Mouse (Mus musculus): ENCODE measurements around the gene Myo15. TPM values are rescaled to one million over a fixed set of nuclear protein-coding genes. Genes with fewer than 3 reads are reported as not detected.
"Not testable (repeated sequence)": the region's sequence is repeated elsewhere in the genome, so short reads cannot be mapped to it uniquely, and the experiment has no call there.

The Myo15 gene
- polyA plus RNA-seq, 1 experiment from 2014 or later: 0.13 TPM

GRCm38 (mm10) chr11:60548112-60548511, 79.0 kb downstream of the Myo15 start:
- DNase-seq (ENCODE audit: low spot score) (no peak), ATAC-seq (replicated peaks; ENCODE audit: low FRiP score, low read depth) (no peak)
- H3K27ac ChIP-seq: no peak overlapping the region
- 87% methylated on average over 3 of the region's 3 CpGs for WGBS
- H3K4me2 ChIP-seq (ENCODE audit: low read length): no peak overlapping the region
- H3K36me3 ChIP-seq (ENCODE audit: insufficient read depth, low read length): peaks cover 34% of the 10 kb centered on the region
- peaks cover 10% of the 10 kb centered on the region for H3K4me1 ChIP-seq (replicated peaks; ENCODE audit: insufficient read depth, low read length)
- no peak overlapping the region for H3K9ac ChIP-seq (ENCODE audit: low read depth, low read length)
- no peak for TF ChIP-seq CTCF (IDR thresholded peaks at IDR 0.05; ENCODE audit: low read depth)
- H3K9me3 ChIP-seq (replicated peaks; ENCODE audit: low read length): no peaks in the 10 kb centered on the region
- H3K4me3 ChIP-seq (replicated peaks; ENCODE audit: low read depth, low read length): no peak overlapping the region
- no peaks in the 10 kb centered on the region for H3K27me3 ChIP-seq (ENCODE audit: insufficient read depth, low read length)

DNA sequence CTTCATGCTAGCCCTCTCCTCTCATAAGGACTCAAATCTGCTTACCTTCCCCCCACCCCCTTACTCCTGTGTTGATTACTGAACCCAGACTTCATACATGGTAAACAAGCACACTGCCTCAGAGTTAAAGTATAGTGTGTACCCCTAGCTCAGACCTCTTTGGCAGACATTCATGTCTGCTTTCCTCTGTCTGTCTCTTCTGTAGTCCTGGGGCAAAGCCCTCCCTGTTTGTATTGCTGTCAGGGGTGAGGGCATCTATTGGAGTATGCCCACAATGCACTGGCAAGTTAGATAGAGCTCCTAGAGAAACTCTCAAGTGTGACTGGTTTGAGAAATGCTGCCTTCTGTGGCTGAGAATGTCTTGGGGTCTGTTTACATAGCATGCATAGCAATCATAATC, 84.0 kb downstream of the Myo15 start:
- Histone ChIP-seq H3K4me2 (ENCODE audit: low read length) (no peak overlapping the region), H3K4me3 (replicated peaks; ENCODE audit: low read depth, low read length) (no peak overlapping the region), H3K36me3 (ENCODE audit: insufficient read depth, low read length) (peaks cover 70% of the 10 kb centered on the region), H3K9me3 (replicated peaks; ENCODE audit: low read length) (no peaks in the 10 kb centered on the region), H3K27me3 (ENCODE audit: insufficient read depth, low read length) (no peaks in the 10 kb centered on the region), H3K27ac (no peak overlapping the region), H3K9ac (ENCODE audit: low read depth, low read length) (no peak overlapping the region), H3K4me1 (replicated peaks; ENCODE audit: insufficient read depth, low read length) (no peaks in the 10 kb centered on the region)
- DNase-seq (ENCODE audit: low spot score) (no peak), ATAC-seq (replicated peaks; ENCODE audit: low FRiP score, low read depth) (no peak)
- TF ChIP-seq CTCF (IDR thresholded peaks at IDR 0.05; ENCODE audit: low read depth): no peak

DNA sequence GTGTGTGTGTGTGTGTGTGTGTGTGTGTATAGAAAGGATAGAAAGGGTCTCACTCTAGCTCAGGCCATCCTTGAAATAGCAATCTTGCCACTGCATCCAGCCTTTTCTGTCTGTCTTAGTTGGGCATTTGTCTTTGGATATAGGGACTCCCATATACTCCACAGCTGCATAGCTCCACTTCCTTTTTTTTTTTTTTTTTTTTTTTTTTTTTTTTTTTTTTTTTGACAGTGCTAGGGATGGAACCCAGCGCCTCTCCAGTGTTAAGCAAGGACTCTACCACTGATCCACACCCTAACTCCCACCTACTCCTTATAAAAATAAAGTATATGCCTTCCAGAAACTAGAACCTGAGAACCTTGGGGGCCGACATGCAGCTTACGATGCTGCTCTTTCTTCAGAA, 88.5 kb downstream of the Myo15 start:
- peaks cover 44% of the 10 kb centered on the region for H3K36me3 ChIP-seq (ENCODE audit: insufficient read depth, low read length)
- no peak for TF ChIP-seq CTCF (IDR thresholded peaks at IDR 0.05; ENCODE audit: low read depth)
- no peak for ATAC-seq (replicated peaks; ENCODE audit: low FRiP score, low read depth)

GRCm38 (mm10) chr11:60559342-60559741, 90.2 kb downstream of the Myo15 start:
- peak; percentile 96 for TF ChIP-seq CTCF (IDR thresholded peaks at IDR 0.05; ENCODE audit: low read depth)
- ATAC-seq (replicated peaks; ENCODE audit: low FRiP score, low read depth): 0 out of 2 replicates have a peak, but pooled peaks have one; percentile 25

More for the DNA sequence above, 88.5 kb downstream of the Myo15 start:
- DNase-seq (ENCODE audit: low spot score): no peak
- H3K9ac ChIP-seq (ENCODE audit: low read depth, low read length): no peak overlapping the region
- no peaks in the 10 kb centered on the region for H3K27me3 ChIP-seq (ENCODE audit: insufficient read depth, low read length)
- no peaks in the 10 kb centered on the region for H3K4me1 ChIP-seq (replicated peaks; ENCODE audit: insufficient read depth, low read length)
- no peak overlapping the region for H3K4me2 ChIP-seq (ENCODE audit: low read length)
- no peak overlapping the region for H3K27ac ChIP-seq
- no peak overlapping the region for H3K4me3 ChIP-seq (replicated peaks; ENCODE audit: low read depth, low read length)
- H3K9me3 ChIP-seq (replicated peaks; ENCODE audit: low read length): no peaks in the 10 kb centered on the region
- 75% methylated on average over 3 of the region's 3 CpGs for WGBS

GRCm38 (mm10) chr11:60574006-60574405, 104.9 kb downstream of the Myo15 start:
- not testable (repeated sequence) for H3K4me2 ChIP-seq (ENCODE audit: low read length); H3K27me3 ChIP-seq (ENCODE audit: insufficient read depth, low read length); H3K36me3 ChIP-seq (ENCODE audit: insufficient read depth, low read length); H3K4me1 ChIP-seq (replicated peaks; ENCODE audit: insufficient read depth, low read length); ATAC-seq (replicated peaks; ENCODE audit: low FRiP score, low read depth); DNase-seq (ENCODE audit: low spot score); H3K27ac ChIP-seq; H3K4me3 ChIP-seq (replicated peaks; ENCODE audit: low read depth, low read length); H3K9ac ChIP-seq (ENCODE audit: low read depth, low read length); H3K9me3 ChIP-seq (replicated peaks; ENCODE audit: low read length)
- 86% methylated on average over 10 of the region's 12 CpGs for WGBS

More at GRCm38 (mm10) chr11:60559342-60559741, 90.2 kb downstream of the Myo15 start:
- no peak overlapping the region for H3K4me3 ChIP-seq (replicated peaks; ENCODE audit: low read depth, low read length)
- no peak overlapping the region for H3K9ac ChIP-seq (ENCODE audit: low read depth, low read length)
- DNase-seq (ENCODE audit: low spot score): peak; percentile 71
- H3K36me3 ChIP-seq (ENCODE audit: insufficient read depth, low read length): peaks cover 28% of the 10 kb centered on the region
- H3K4me1 ChIP-seq (replicated peaks; ENCODE audit: insufficient read depth, low read length): no peaks in the 10 kb centered on the region
- H3K27me3 ChIP-seq (ENCODE audit: insufficient read depth, low read length): no peaks in the 10 kb centered on the region
- H3K27ac ChIP-seq: no peak overlapping the region
- H3K4me2 ChIP-seq (ENCODE audit: low read length): no peak overlapping the region
- 8% methylated on average over 3 of the region's 3 CpGs for WGBS
- H3K9me3 ChIP-seq (replicated peaks; ENCODE audit: low read length): no peaks in the 10 kb centered on the region

Other genes starting within 250 kb of the Myo15 start
- 44.4 and 50.6 TPM in 2 replicates for gene Srebf1, start 246.8 kb upstream of the Myo15 start, polyA plus RNA-seq (2015; fragmentation: Nextera tagmentation; extraction: Ambion mirVana)
- 27.9 and 29.9 TPM in 2 replicates for gene Tom1l2, start 116.4 kb upstream of the Myo15 start, polyA plus RNA-seq (2015; fragmentation: Nextera tagmentation; extraction: Ambion mirVana)
- 2.1 and 2.2 TPM in 2 replicates for gene Drc3, start 116.0 kb upstream of the Myo15 start, polyA plus RNA-seq (2015; fragmentation: Nextera tagmentation; extraction: Ambion mirVana)
- gene Gid4, start 52.2 kb upstream of the Myo15 start, polyA plus RNA-seq (2015; fragmentation: Nextera tagmentation; extraction: Ambion mirVana): 18.3 and 19.2 TPM in 2 replicates
- gene Atpaf2, start 50.9 kb upstream of the Myo15 start, polyA plus RNA-seq (2015; fragmentation: Nextera tagmentation; extraction: Ambion mirVana): 41.2 and 44.2 TPM in 2 replicates
- gene Drg2, start 14.7 kb upstream of the Myo15 start, polyA plus RNA-seq (2015; fragmentation: Nextera tagmentation; extraction: Ambion mirVana): 77.4 and 80.7 TPM in 2 replicates
- gene Alkbh5, start 67.0 kb downstream of the Myo15 start, polyA plus RNA-seq (2015; fragmentation: Nextera tagmentation; extraction: Ambion mirVana): 38.3 and 41.5 TPM in 2 replicates
- gene Llgl1, start 230.4 kb downstream of the Myo15 start, polyA plus RNA-seq (2015; fragmentation: Nextera tagmentation; extraction: Ambion mirVana): 26.4 and 31.0 TPM in 2 replicates

Data from kidney, postnatal 0 days (tissue).